Mouse (Mus musculus) cortical plate, adult 2 months (tissue): ENCODE results near the gene Ccdc146.

ENCODE experiments used
- CTCF ChIP-seq: fragments of 200-500 bp; IDR thresholded peaks from 2 replicates; pipeline ENCODE4 v1.5.1; 2011; ENCODE audit warnings: mild to moderate bottlenecking, control low read depth, low read length; ENCODE audit not compliant: insufficient read depth; ENCODE audit errors: extremely low read depth
- POLR2A ChIP-seq: fragments of 200-500 bp; IDR thresholded peaks from 2 replicates; pipeline ENCODE4 v1.6.1; 2011; ENCODE audit warnings: mild to moderate bottlenecking, low read length, control low read depth; ENCODE audit not compliant: insufficient read depth; ENCODE audit errors: extremely low read depth

DNA sequence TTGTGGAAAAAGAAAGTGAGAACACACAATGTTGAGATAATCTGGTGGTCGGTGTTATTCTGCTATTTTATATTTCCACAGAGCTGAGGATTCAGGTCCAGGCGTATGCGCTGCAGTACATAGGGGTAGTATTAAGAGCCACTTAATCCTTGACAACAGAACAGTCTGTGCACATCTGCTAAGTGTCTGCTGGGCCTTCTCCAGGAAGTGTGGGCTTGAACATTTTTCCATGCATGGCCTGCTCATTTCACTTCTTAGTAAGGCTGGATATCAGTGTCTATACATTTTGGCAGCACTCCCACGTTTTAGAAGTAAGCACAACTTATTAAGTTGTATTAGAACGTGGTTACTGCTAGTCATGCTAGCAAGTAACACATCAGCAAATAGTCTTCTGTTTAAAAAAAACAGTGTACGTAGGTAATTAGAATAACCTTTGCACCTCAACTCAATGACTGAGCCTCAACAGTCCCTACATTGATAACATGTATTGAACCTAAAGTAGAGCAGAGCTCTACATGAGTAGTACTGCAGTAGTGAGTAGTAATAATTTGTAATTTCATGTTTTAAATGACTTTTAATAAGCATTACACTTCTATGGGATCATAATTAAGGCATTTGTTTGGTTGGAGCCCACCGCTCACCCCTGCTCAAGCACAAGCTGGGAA lies 15.1 kb upstream of the Ccdc146 start:
- TF ChIP-seq CTCF (no peak), POLR2A (no peak)
